Mouse (Mus musculus) neural tube, postnatal 0 days (tissue): ENCODE results near the gene 5830411N06Rik. TPM values are rescaled to one million over a fixed set of nuclear protein-coding genes. Genes with fewer than 3 reads are reported as not detected.

ENCODE experiments used
- polyA plus RNA-seq: library from polyadenylated mRNA; unstranded; fragments of >200 nt; fragmentation: Nextera tagmentation; extraction: Ambion mirVana; gene quantifications from 2 replicates; pipeline ENCODE4 v1.2.1, GENCODE M21; 2015

The 5830411N06Rik gene
- not detected in 2 replicates for polyA plus RNA-seq

GRCm38 (mm10) chr7:140247216-140247615 is at the start of gene 5830411N06Rik:
5830411N06Rik (plus strand) TSS chr7:140247284.

GRCm38 (mm10) chr7:140205864-140206263 is 41.2 kb upstream of the 5830411N06Rik start, which contains the start of gene Olfr524:
Olfr524 (minus strand) TSS chr7:140205964.

DNA sequence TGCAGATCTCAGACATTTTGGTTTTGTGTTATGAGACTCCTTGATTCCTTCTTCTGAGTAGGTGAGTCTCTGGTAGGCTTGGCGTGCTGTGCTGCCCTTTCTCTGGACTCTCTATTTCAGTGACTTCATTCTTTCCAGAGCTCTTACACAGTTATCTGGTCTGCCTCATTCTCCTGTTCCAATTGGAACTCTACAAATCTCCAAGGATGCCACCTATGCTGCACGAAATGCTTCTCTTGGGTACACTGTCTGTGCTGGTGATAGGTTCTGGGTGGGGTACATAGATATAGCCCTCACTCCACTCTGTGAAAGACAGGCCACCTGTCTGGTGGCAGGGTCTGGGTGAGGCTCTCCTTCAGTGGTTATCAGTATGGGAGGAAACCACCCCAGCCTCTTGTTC is 29.1 kb upstream of the 5830411N06Rik start, which contains the start of gene Cd163l1:
TSS of gene Cd163l1 (plus strand) at position 301 of the 400 bp plus-strand sequence.

DNA sequence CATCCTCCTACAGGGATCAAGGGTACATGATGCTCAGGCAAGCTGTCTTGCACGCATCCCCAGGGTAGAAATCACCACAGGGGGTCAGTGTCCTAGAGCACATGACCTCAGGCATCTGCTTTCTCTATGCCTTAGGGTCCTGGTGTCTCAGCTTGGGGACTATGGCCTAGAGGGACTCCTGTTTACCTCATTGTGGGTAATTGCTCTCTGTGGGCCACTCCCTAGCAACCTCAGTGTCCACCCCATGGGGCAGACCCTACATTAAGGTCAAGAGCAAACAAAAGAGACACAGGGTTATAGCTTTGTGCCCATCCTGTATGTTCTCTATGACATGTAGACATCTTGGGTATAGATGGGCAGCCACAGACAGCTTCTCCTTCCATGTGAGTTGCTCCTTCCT is 73.5 kb downstream of the 5830411N06Rik start, which contains the start of gene Olfr525:
TSS of gene Olfr525 (plus strand) at position 301 of the 400 bp plus-strand sequence.

GRCm38 (mm10) chr7:140333717-140334116 is 86.6 kb downstream of the 5830411N06Rik start, which contains the start of gene Olfr527:
Olfr527 (plus strand) TSS chr7:140334017.

Other genes with a start within 250 kb of the 5830411N06Rik start
- gene Zfp511, start 210.9 kb upstream of the 5830411N06Rik start, polyA plus RNA-seq, result 52.0 and 54.8 TPM in 2 replicates
- gene Tubgcp2, start 210.6 kb upstream of the 5830411N06Rik start, polyA plus RNA-seq, result 44.1 and 46.2 TPM in 2 replicates
- 0.79 and 0.99 TPM in 2 replicates for gene Msx3, start 198.2 kb upstream of the 5830411N06Rik start, polyA plus RNA-seq
- 625 and 662 TPM in 2 replicates for gene Caly, start 164.7 kb upstream of the 5830411N06Rik start, polyA plus RNA-seq
- gene Prap1, start 153.9 kb upstream of the 5830411N06Rik start, polyA plus RNA-seq, result not detected in 2 replicates
- 64.5 and 69.4 TPM in 2 replicates for gene Fuom, start 144.8 kb upstream of the 5830411N06Rik start, polyA plus RNA-seq
- gene Paox, start 131.5 kb upstream of the 5830411N06Rik start, polyA plus RNA-seq, result 8.7 and 11.0 TPM in 2 replicates
- gene Echs1, start 130.8 kb upstream of the 5830411N06Rik start, polyA plus RNA-seq, result 127 and 133 TPM in 2 replicates
- 30.5 and 34.5 TPM in 2 replicates for gene Mtg1, start 109.7 kb upstream of the 5830411N06Rik start, polyA plus RNA-seq
- 31.2 and 31.7 TPM in 2 replicates for gene Sprn, start 92.4 kb upstream of the 5830411N06Rik start, polyA plus RNA-seq
- gene Olfr522, start 82.5 kb upstream of the 5830411N06Rik start, polyA plus RNA-seq, result not detected in 2 replicates
- gene Olfr523, start 74.1 kb upstream of the 5830411N06Rik start, polyA plus RNA-seq, result not detected in 2 replicates
- not detected in 2 replicates for gene Olfr524, start 41.3 kb upstream of the 5830411N06Rik start, polyA plus RNA-seq
- gene Cd163l1, start 29.0 kb upstream of the 5830411N06Rik start, polyA plus RNA-seq, result not detected in 2 replicates
- not detected in 2 replicates for gene Olfr525, start 73.6 kb downstream of the 5830411N06Rik start, polyA plus RNA-seq
- gene Olfr527, start 86.7 kb downstream of the 5830411N06Rik start, polyA plus RNA-seq, result not detected in 2 replicates
- not detected in 2 replicates for gene Olfr60, start 114.4 kb downstream of the 5830411N06Rik start, polyA plus RNA-seq
- not detected in 2 replicates for gene Olfr530, start 129.0 kb downstream of the 5830411N06Rik start, polyA plus RNA-seq
- gene Olfr531, start 155.6 kb downstream of the 5830411N06Rik start, polyA plus RNA-seq, result not detected in 2 replicates
- not detected in 2 replicates for gene Olfr532, start 174.4 kb downstream of the 5830411N06Rik start, polyA plus RNA-seq
- not detected in 2 replicates for gene Olfr533, start 216.1 kb downstream of the 5830411N06Rik start, polyA plus RNA-seq
- not detected in 2 replicates for gene Olfr535, start 236.9 kb downstream of the 5830411N06Rik start, polyA plus RNA-seq